Mouse (Mus musculus) olfactory bulb, adult 2 months (tissue): ENCODE measurements around the gene Hoxa6.

Experiments
- CTCF ChIP-seq: fragments of 200-500 bp; IDR thresholded peaks from 2 replicates; pipeline ENCODE4 v1.5.1; 2012; ENCODE audit warnings: low read depth, mild to moderate bottlenecking, low read length, moderate library complexity; ENCODE audit not compliant: insufficient read depth
- POLR2A ChIP-seq: fragments of 200-500 bp; IDR thresholded peaks from 2 replicates; pipeline ENCODE4 v1.6.1; 2012; ENCODE audit warnings: mild to moderate bottlenecking, low read depth, low read length, moderate library complexity; ENCODE audit not compliant: insufficient read depth

GRCm38 (mm10) chr6:52230516-52231165 lies 22.1 kb upstream of the Hoxa6 start, which contains the start of gene Hoxa9:
- TF ChIP-seq POLR2A: no peak
- no peak for TF ChIP-seq CTCF
